Mouse (Mus musculus) forebrain, postnatal 0 days (tissue): ENCODE measurements around the gene Tvp23b. TPM values are rescaled to one million over a fixed set of nuclear protein-coding genes. Genes with fewer than 3 reads are reported as not detected.

ENCODE experiments used
- ATAC-seq: fragments of 200-750 bp; cut with Nextera tagmentation; 2 replicates; pipeline ENCODE4 v1.8.0; 2017; ENCODE audit warnings: mild to moderate bottlenecking, moderate library complexity
- DNase-seq: peaks from one replicate; pipeline ENCODE4 v3.0.0-alpha.2; 2015
- H3K27ac ChIP-seq: fragments of 300-500 bp; sonication (generic); 2 replicates; pipeline ENCODE4 v1.5.1; 2014; ENCODE audit warnings: low read depth, mild to moderate bottlenecking, antibody characterized with exemption, low read length, moderate library complexity, mixed read lengths
- H3K27me3 ChIP-seq: fragments of 300-500 bp; sonication (generic); 2 replicates; pipeline ENCODE4 v1.6.1; 2014; ENCODE audit warnings: mild to moderate bottlenecking, low read length, mixed read lengths; ENCODE audit not compliant: insufficient read depth
- H3K36me3 ChIP-seq: fragments of 300-500 bp; sonication (generic); 2 replicates; pipeline ENCODE4 v1.6.1; 2014; ENCODE audit warnings: mild to moderate bottlenecking, moderate library complexity; ENCODE audit not compliant: insufficient read depth
- H3K4me1 ChIP-seq: fragments of 300-500 bp; sonication (generic); 2 replicates; pipeline ENCODE4 v1.6.1; 2014; ENCODE audit warnings: antibody characterized with exemption; ENCODE audit not compliant: insufficient read depth
- H3K4me2 ChIP-seq: fragments of 300-500 bp; sonication (generic); 2 replicates; pipeline ENCODE4 v1.6.1; 2014; ENCODE audit warnings: low read depth, mild to moderate bottlenecking, moderate library complexity
- H3K4me3 ChIP-seq: fragments of 300-500 bp; sonication (generic); 2 replicates; pipeline ENCODE4 v1.5.1; 2014; ENCODE audit warnings: low read depth, low read length, mixed read lengths
- H3K9ac ChIP-seq: fragments of 300-500 bp; sonication (generic); 2 replicates; pipeline ENCODE4 v1.6.1; 2014; ENCODE audit warnings: mild to moderate bottlenecking
- H3K9me3 ChIP-seq: fragments of 300-500 bp; sonication (generic); 2 replicates; pipeline ENCODE4 v1.6.1; 2016; ENCODE audit warnings: low read length
- CTCF ChIP-seq: sonication (generic); IDR thresholded peaks from 2 replicates; pipeline ENCODE4 v1.5.1; 2016; ENCODE audit warnings: antibody characterized with exemption, control low read depth, low read depth
- WGBS: fragments of 180-500 bp; shearing (Covaris S2); extraction: QIAGEN DNeasy Blood & Tissue Kit; methylation state at CpG from one replicate; pipeline ENCODE4 v1.1.7; 2014; 5-methylcytosine and 5-hydroxymethylcytosine counted together
- polyA plus RNA-seq: library from polyadenylated mRNA; unstranded; fragments of >200 nt; fragmentation: Nextera tagmentation; extraction: Ambion mirVana; gene quantifications from 2 replicates; pipeline ENCODE4 v1.2.1, GENCODE M21; 2015
- total RNA-seq: library from RNA; depleted of rRNA; stranded (reverse); fragments of >200 nt; gene quantifications from 2 replicates; pipeline ENCODE4 v1.2.3, GENCODE M21; 2014

Tvp23b gene
- total and polyA plus RNA-seq, 2 experiments from 2014 or later, result 30.8 to 37.1 TPM

DNA sequence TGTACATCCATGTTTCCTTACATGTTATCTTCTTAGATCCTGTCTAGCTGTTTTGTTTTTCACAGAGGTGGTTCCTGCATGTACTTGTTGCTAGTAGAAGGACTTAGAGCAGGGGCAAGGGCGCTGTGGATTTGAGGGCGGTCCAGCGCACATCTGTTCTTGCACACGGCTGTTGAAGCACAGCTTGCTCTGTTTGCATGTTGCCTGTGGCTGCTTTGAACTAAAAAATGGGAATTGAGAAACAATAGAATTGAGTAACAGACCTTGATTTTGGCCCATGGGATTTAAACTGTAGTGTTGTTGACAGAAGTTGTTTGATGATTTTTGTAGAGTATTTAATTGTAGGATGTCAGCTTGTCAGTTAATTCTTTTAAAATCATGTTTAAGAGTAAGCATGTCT lies 11.5 kb downstream of the Tvp23b start:
- Histone ChIP-seq H3K27me3 (no peaks in the 10 kb centered on the region), H3K4me2 (no peak overlapping the region), H3K9me3 (no peaks in the 10 kb centered on the region), H3K27ac (no peak overlapping the region), H3K9ac (no peak overlapping the region), H3K4me1 (no peaks in the 10 kb centered on the region), H3K4me3 (no peak overlapping the region), H3K36me3 (peaks cover 42% of the 10 kb centered on the region)
- no peak for ATAC-seq
- TF ChIP-seq CTCF, result no peak
- 81% methylated on average over 4 of the region's 4 CpGs for WGBS
- DNase-seq, result no peak

DNA sequence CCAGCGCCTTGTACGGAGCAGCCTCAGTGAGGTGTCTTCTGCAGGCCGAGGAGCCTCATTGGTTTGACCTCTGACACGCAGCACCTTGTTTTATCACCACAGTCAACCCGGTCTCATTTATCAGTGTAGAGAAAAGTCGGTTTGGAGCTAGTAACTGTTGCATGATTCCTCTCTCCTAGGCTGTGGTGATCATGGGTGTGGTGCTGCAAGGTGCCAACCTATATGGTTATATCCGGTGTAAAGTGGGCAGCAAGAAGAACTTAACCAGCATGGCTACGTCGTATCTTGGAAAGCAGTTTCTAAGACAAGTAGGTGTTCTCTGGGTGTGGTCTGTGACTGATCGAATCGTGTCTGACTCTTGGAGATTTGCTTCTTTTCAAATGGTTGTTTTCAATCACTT lies 12.5 kb downstream of the Tvp23b start:
- no peak overlapping the region for H3K4me3 ChIP-seq
- no peak for ATAC-seq
- no peaks in the 10 kb centered on the region for H3K27me3 ChIP-seq
- H3K36me3 ChIP-seq, result peaks cover 36% of the 10 kb centered on the region
- H3K4me2 ChIP-seq, result no peak overlapping the region
- no peaks in the 10 kb centered on the region for H3K9me3 ChIP-seq
- DNase-seq, result no peak
- H3K4me1 ChIP-seq, result no peaks in the 10 kb centered on the region
- 93% methylated on average over 11 of the region's 11 CpGs for WGBS
- TF ChIP-seq CTCF, result no peak
- H3K9ac ChIP-seq, result no peak overlapping the region
- H3K27ac ChIP-seq, result no peak overlapping the region

DNA sequence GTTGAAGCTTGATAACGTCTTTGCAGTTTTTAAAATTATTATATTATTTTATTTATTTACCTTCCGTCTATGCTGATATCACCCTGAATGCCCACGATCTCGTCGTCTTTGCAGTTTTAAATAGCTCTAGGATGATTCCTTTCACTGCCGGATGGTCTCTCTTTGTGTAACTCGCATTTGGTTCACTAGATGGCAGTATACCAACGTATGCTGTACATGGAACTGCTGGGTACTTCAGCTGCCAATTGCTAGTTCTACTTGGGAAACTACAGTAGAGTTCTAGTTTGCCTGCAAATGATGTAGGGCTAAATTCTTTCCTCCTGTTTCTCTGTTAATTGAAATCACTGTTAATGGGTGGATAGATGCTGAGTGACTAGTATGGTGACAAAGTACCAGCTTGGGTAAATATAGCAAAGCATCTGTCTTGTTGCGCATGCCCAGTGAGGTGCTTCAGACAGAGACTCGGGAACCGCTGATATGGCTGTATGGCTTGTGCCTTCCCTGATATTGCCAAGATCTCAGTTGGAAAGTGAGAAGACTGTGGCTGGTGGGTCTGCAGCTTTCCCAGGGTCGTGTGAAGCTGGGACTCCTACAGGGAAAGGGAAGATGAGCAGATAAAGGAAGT lies 22.6 kb downstream of the Tvp23b start:
- no peak overlapping the region for H3K4me3 ChIP-seq
- peak; percentile 87 for ATAC-seq
- H3K9me3 ChIP-seq, result no peaks in the 10 kb centered on the region
- WGBS, result 30% methylated on average over 12 of the region's 12 CpGs
- H3K4me2 ChIP-seq, result no peak overlapping the region
- no peaks in the 10 kb centered on the region for H3K36me3 ChIP-seq
- no peak overlapping the region for H3K27ac ChIP-seq
- no peaks in the 10 kb centered on the region for H3K27me3 ChIP-seq
- peak; percentile 92 for TF ChIP-seq CTCF
- H3K9ac ChIP-seq, result no peak overlapping the region
- no peaks in the 10 kb centered on the region for H3K4me1 ChIP-seq
- DNase-seq, result peak; percentile 93

DNA sequence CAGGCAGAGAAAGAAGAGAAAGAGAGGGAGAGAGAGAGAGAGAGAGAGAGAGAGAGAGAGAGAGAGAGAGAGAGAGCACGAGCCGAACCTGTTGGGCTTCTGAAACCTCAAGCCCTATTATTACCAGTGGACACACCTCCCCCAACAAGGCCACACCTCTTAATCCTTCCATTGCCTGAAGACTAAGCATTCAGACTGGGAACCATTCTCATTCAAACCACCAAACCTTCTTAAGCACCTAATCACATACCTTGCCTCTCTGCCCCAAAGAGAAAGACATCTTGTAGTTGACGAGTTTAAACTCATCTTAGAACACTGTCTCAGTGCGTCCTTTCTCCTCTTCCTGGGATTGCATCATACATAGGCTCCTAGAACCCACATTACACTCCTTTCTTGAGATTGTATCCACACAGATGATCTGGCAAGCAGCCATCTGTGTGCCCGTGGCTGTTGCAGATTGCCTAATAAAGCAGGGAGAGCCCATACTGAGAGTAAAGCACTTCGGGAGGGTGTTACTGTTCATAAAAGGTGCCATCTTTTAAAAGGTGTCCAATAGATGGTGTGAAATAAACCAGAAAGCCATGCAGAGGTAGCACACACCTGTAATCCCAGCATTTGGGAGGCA lies 24.7 kb downstream of the Tvp23b start:
- TF ChIP-seq CTCF, result no peak
- Histone ChIP-seq H3K36me3 (no peaks in the 10 kb centered on the region), H3K4me1 (no peaks in the 10 kb centered on the region), H3K4me2 (no peak overlapping the region), H3K4me3 (no peak overlapping the region), H3K27ac (no peak overlapping the region), H3K9ac (no peak overlapping the region), H3K9me3 (no peaks in the 10 kb centered on the region), H3K27me3 (no peaks in the 10 kb centered on the region)
- DNase-seq (no peak), ATAC-seq (no peak)
- 45% methylated on average over 6 of the region's 6 CpGs for WGBS

DNA sequence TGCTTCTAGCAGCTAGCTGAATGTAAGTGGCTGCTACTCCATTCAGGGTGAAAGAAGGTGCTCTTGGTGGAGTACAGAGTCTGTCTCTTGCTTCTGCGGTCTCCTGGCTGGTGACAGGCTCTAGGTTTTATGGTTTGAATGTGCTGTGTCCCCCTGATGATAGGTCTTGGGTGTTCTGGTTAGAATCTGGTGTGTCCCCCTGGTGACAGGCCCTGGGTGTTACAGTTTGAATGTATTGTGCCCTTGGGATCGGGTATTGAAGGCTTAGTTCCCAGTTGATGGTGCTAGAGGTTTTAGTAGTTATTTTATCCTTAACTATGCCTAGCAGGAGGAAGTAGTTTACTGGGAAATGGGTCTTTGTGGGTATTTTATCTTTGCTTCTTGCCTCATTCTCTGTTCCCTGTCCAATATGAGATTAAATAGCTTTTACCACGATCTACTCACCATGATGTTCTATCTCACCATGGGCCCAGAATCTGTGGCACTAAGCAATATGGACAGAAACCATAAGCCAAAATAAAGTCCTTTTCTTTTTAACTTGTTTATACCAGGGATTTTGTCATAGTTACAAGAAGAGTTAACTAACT lies 30.6 kb downstream of the Tvp23b start:
- Histone ChIP-seq H3K9ac (no peak overlapping the region), H3K36me3 (no peaks in the 10 kb centered on the region), H3K9me3 (no peaks in the 10 kb centered on the region), H3K4me1 (no peaks in the 10 kb centered on the region), H3K4me2 (no peak overlapping the region), H3K27me3 (no peaks in the 10 kb centered on the region), H3K4me3 (no peak overlapping the region), H3K27ac (no peak overlapping the region)
- no peak for ATAC-seq
- no peak for DNase-seq
- WGBS, result 75% methylated on average over 3 of the region's 3 CpGs
- TF ChIP-seq CTCF, result no peak

DNA sequence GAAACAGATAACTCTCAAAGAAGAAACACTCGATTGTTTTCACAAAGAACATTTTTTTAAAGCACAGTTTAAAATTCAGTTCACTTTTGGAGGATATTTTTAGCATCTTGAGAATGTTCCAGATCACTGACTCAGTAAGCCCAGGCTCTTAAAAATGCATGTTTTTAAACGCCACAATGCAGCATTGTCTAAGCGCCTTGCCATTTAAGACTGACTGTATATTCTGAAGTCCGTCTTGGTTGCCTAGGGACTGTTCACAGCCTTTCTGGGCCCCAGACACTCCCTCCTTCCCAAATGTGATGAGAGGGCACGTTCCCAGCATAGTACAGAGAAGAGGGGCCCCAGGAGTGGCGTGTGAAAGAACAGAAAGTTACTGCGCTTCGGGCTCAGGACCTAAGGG lies 32.1 kb downstream of the Tvp23b start:
- 27% methylated on average over 8 of the region's 8 CpGs for WGBS
- no peak overlapping the region for H3K27ac ChIP-seq

DNA sequence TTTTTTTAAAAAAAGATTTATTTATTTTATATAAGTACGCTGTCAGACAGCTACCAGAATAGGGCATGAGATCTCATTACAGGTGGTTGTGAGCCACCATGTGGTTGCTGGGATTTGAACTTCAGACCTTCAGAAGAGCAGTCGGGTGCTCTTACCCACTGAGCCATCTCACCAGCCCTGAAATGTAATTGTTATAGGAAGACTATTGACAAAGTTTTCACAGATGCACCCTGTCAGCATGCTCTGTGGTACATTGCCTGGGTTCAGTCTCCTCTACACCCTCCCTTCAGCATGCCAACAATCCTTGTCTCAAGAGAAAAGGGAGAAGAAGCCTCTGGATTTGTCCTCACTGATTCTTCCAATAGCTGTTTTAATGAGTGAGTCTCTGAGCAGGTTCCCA lies 33.9 kb downstream of the Tvp23b start:
- ATAC-seq (no peak), DNase-seq (no peak)
- H3K4me1 ChIP-seq, result no peaks in the 10 kb centered on the region
- H3K27ac ChIP-seq, result no peak overlapping the region
- H3K36me3 ChIP-seq, result no peaks in the 10 kb centered on the region
- H3K4me2 ChIP-seq, result no peak overlapping the region
- 93% methylated on average over 2 of the region's 2 CpGs for WGBS
- no peak for TF ChIP-seq CTCF
- no peaks in the 10 kb centered on the region for H3K27me3 ChIP-seq
- H3K9me3 ChIP-seq, result no peaks in the 10 kb centered on the region
- H3K4me3 ChIP-seq, result no peak overlapping the region
- H3K9ac ChIP-seq, result no peak overlapping the region

More for the DNA sequence above, 32.1 kb downstream of the Tvp23b start:
- ATAC-seq, result peak; percentile 53; the same call in 1 of the 2 replicates
- DNase-seq, result peak; percentile 24
- no peak for TF ChIP-seq CTCF
- Histone ChIP-seq H3K27me3 (no peaks in the 10 kb centered on the region), H3K4me2 (no peak overlapping the region), H3K4me3 (no peak overlapping the region), H3K9me3 (no peaks in the 10 kb centered on the region), H3K4me1 (no peaks in the 10 kb centered on the region), H3K36me3 (no peaks in the 10 kb centered on the region), H3K9ac (no peak overlapping the region)
